Mouse (Mus musculus) heart, postnatal 0 days (tissue): ENCODE measurements at regions not wholly inside any gene's neighbourhood (a gene's known extent, or its start where the extent isn't known, plus 50 kb on each side); places are given as distances from the start of the nearest gene placed in this dataset.

Experiments
- ATAC-seq: fragments of 200-750 bp; cut with Nextera tagmentation; 2 replicates; pipeline ENCODE4 v1.8.0; 2017; ENCODE audit warnings: low read depth, moderate number of reproducible peaks, moderate library complexity; ENCODE audit not compliant: insufficient read depth
- DNase-seq: peaks from one replicate; pipeline ENCODE4 v3.0.0-alpha.2; 2016; ENCODE audit warnings: low spot score
- H3K27ac ChIP-seq: fragments of 300-500 bp; sonication (generic); 2 replicates; pipeline ENCODE4 v1.5.1; 2014; ENCODE audit warnings: low read depth, mild to moderate bottlenecking
- H3K27me3 ChIP-seq: fragments of 300-500 bp; sonication (generic); 2 replicates; pipeline ENCODE4 v1.6.1; 2014; ENCODE audit warnings: low read length, mixed read lengths; ENCODE audit not compliant: control insufficient read depth, insufficient read depth
- H3K36me3 ChIP-seq: fragments of 300-500 bp; sonication (generic); replicated peaks from 2 replicates; pipeline ENCODE4 v1.6.1; 2014; ENCODE audit warnings: low read length, mixed read lengths; ENCODE audit not compliant: control insufficient read depth, insufficient read depth
- H3K4me1 ChIP-seq: fragments of 300-500 bp; sonication (generic); 2 replicates; pipeline ENCODE4 v1.6.1; 2014; ENCODE audit warnings: antibody characterized with exemption; ENCODE audit not compliant: control insufficient read depth, insufficient read depth
- H3K4me2 ChIP-seq: fragments of 300-500 bp; sonication (generic); 2 replicates; pipeline ENCODE4 v1.6.1; 2014; ENCODE audit warnings: low read depth, mild to moderate bottlenecking, low read length, moderate library complexity
- H3K4me3 ChIP-seq: fragments of 300-500 bp; sonication (generic); 2 replicates; pipeline ENCODE4 v1.5.1; 2014; ENCODE audit warnings: low read depth, low read length
- H3K9ac ChIP-seq: fragments of 300-500 bp; sonication (generic); replicated peaks from 2 replicates; pipeline ENCODE4 v1.6.1; 2014; ENCODE audit warnings: low read depth, low read length, mixed read lengths
- H3K9me3 ChIP-seq: fragments of 300-500 bp; sonication (generic); replicated peaks from 2 replicates; pipeline ENCODE4 v1.6.1; 2016; ENCODE audit warnings: low read length; ENCODE audit not compliant: control insufficient read depth
- CTCF ChIP-seq: IDR thresholded peaks from 2 replicates; pipeline ENCODE4 v1.5.1; 2016; ENCODE audit warnings: antibody characterized with exemption, control low read depth, low read depth
- EP300 ChIP-seq: IDR thresholded peaks from 2 replicates; pipeline ENCODE4 v1.6.1; 2016; ENCODE audit warnings: antibody characterized with exemption, low read depth
- WGBS: fragments of 180-500 bp; shearing (Covaris S2); extraction: QIAGEN DNeasy Blood & Tissue Kit; methylation state at CpG from one replicate; pipeline ENCODE4 v1.1.7; 2014; 5-methylcytosine and 5-hydroxymethylcytosine counted together

DNA sequence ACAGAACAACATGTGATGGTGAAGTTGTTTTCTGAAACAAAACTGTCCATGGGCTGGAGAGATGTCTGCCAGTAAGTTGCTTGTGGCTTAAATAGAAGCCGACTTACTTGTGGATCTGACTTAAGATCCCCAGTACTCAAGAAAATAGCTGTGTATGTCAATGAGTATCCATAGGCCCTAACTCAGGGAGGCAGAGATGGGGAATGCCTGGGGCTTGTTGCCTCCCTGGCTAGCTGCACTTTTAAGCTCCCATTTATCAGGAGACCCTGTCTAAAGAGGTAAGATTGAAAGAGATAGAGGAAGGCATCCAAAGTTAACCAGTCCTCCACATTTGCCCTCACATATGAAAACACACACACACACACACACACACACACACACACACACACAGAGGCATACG is 167.8 kb upstream of the Irx1 start:
- ATAC-seq (no peak), DNase-seq (no peak)
- H3K4me2 ChIP-seq = no peak overlapping the region
- H3K4me3 ChIP-seq = no peak overlapping the region
- no peak overlapping the region for H3K27ac ChIP-seq
- peaks cover 12% of the 10 kb centered on the region for H3K4me1 ChIP-seq
- 87% methylated on average over 2 of the region's 2 CpGs for WGBS
- H3K9me3 ChIP-seq = no peaks in the 10 kb centered on the region
- no peak overlapping the region for H3K9ac ChIP-seq
- H3K27me3 ChIP-seq = no peaks in the 10 kb centered on the region
- TF ChIP-seq CTCF = no peak
- TF ChIP-seq EP300 = no peak
- H3K36me3 ChIP-seq = no peaks in the 10 kb centered on the region

DNA sequence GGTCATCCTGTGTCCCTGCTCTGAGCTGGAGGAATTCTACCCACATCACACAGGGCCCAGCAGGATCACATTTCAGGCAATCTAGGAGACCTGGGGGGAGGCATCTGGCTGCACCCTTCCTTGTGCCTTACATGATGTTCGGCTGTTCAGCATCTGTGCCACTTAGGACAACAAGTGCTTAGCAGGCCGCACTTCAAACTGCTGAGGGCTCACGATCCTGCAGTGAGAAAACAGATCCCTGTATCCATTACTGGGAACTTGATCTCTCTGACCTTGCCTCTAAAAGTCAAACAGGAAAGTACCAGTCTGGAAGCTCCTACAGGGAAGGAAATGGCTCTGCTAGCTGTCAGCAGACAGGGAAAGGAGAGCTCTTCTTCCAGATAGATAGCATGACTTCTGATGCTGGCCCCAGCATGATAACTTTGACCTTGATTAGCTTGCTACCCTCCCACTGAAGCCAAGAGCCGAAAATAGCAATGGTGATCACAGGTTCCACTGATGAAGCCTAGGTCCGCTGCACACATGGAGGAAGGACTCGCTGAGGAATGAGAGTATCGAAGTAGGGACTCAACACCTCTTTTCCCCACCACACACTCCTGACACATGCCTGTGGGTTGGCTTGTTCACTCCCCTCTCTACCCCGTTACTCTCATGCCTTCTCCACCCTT is 170.7 kb upstream of the Irx1 start:
- Histone ChIP-seq H3K9me3 (no peaks in the 10 kb centered on the region), H3K27me3 (no peaks in the 10 kb centered on the region), H3K4me2 (no peak overlapping the region), H3K4me1 (peaks cover 12% of the 10 kb centered on the region), H3K9ac (no peak overlapping the region), H3K36me3 (no peaks in the 10 kb centered on the region), H3K27ac (peak overlapping the region; percentile 66), H3K4me3 (no peak overlapping the region)
- ATAC-seq = peak; percentile 88
- TF ChIP-seq CTCF = no peak
- no peak for TF ChIP-seq EP300
- whole genome bisulfite sequencing = 20% methylated on average over 8 of the region's 8 CpGs
- peak; percentile 73 for DNase-seq

DNA sequence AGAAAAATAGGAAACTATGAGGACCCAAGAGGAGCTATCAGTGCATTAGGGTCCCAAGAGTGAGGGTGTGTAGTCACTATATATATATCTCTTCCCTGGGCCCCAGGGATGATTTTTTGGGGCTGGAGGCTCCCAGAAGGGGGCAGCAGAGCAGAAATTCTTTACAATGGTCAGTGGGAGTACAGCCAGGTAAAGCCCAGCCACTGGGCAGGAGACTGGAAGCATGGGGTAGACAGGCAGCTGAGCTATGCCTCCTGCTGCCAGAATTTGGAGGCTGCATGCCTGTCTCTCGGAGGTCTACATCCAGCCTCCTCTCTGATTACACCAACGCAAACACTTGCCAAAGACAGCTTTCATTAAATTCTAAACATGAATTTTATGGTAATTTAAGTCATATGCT is 202.7 kb upstream of the Irx1 start:
- ATAC-seq (no peak), DNase-seq (no peak)
- WGBS = 66% methylated on average over 2 of the region's 2 CpGs

DNA sequence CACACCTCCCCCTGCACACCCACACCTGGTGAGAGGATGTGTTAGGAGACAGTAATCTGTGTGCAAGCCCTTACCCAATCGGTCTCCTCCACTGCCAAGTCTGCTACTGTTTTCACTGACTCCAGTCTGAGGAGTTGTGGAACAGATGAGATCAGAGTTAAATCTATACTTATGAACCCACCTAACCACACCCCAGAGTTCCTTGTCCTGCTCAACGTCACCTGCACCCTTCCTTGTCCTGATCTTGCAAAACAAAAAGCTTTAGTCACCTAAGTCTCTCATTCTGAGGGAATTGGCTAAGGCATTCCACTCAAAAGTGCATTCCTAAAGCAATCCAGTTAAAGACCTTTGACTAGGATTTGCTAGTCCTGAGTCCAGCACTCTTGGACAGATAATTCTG is 203.9 kb upstream of the Irx1 start:
- H3K4me1 ChIP-seq = no peaks in the 10 kb centered on the region
- H3K9me3 ChIP-seq = no peaks in the 10 kb centered on the region
- WGBS = 64% methylated on average over 2 of the region's 2 CpGs
- no peak for TF ChIP-seq EP300
- no peak for TF ChIP-seq CTCF
- no peak overlapping the region for H3K27ac ChIP-seq
- H3K4me2 ChIP-seq = no peak overlapping the region
- DNase-seq (no peak), ATAC-seq (no peak)
- H3K9ac ChIP-seq = no peak overlapping the region
- H3K36me3 ChIP-seq = no peaks in the 10 kb centered on the region
- H3K27me3 ChIP-seq = no peaks in the 10 kb centered on the region
- H3K4me3 ChIP-seq = no peak overlapping the region

More for the DNA sequence above, 202.7 kb upstream of the Irx1 start:
- TF ChIP-seq CTCF = 0 out of 2 replicates have a peak, but pooled peaks have one; percentile 5
- no peak for TF ChIP-seq EP300
- Histone ChIP-seq H3K27me3 (no peaks in the 10 kb centered on the region), H3K4me1 (0 out of 2 replicates have a peak, but pooled peaks cover 6% of the 10 kb centered on the region), H3K4me3 (no peak overlapping the region), H3K9ac (no peak overlapping the region), H3K27ac (no peak overlapping the region), H3K36me3 (no peaks in the 10 kb centered on the region), H3K9me3 (no peaks in the 10 kb centered on the region), H3K4me2 (no peak overlapping the region)

DNA sequence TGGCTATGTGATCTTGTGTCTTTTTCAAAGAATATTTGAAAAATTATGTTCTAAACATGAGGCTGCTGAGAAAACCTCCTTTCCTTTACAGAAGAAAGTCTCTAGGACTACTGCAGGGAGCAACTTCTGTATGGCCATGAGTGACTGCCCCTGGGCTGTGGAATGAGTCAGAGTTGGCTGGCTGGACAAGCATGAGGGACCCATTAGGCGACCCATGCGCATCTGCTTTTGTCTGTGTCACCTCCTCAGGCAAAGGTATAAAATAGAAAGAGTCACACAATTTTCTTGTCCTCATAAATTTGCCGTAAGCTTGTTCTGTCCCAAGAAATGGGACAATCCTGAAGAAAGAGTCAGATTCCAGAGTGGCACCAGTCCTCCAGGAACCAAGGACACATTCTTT is 220.1 kb upstream of the Irx1 start:
- H3K4me2 ChIP-seq = no peak overlapping the region
- H3K27ac ChIP-seq = no peak overlapping the region
- no peaks in the 10 kb centered on the region for H3K9me3 ChIP-seq
- ATAC-seq (no peak), DNase-seq (no peak)
- no peaks in the 10 kb centered on the region for H3K4me1 ChIP-seq
- no peaks in the 10 kb centered on the region for H3K36me3 ChIP-seq
- TF ChIP-seq EP300 (no peak), CTCF (no peak)
- H3K27me3 ChIP-seq = no peaks in the 10 kb centered on the region
- H3K9ac ChIP-seq = no peak overlapping the region
- WGBS = 94% methylated on average over 3 of the region's 3 CpGs
- H3K4me3 ChIP-seq = no peak overlapping the region
